Comparison of ENCODE assay signal across 15 mouse cellular contexts in genomic region chr5:134620457-134620856, GRCm38 (mm10).
"Had no signal": no experiment of that assay in that cellular context is flagged by ENCODE, and none has a peak within 500 bp of the region (broad histone marks: within the 10 kb centered on the region; RNA-seq: fewer than 3 reads in every experiment).

No protein-coding gene starts in this region.

- DNase-seq: kidney, postnatal 36 days; layer of hippocampus, postnatal 36 days; lung, embryonic 14.5 days; lung, postnatal 10 days; lung, postnatal 4 days; midbrain, embryonic 14.5 days; right cerebral cortex, adult 18-20 months; right cerebral cortex, postnatal 25 days; thymus, postnatal 4 days had no signal

- H3K4me1 ChIP-seq: limb, embryonic 15.5 days; midbrain, embryonic 10.5 days had no signal

- H3K4me3 ChIP-seq: limb, embryonic 15.5 days; liver, embryonic 12.5 days; midbrain, embryonic 10.5 days; myocyte; neural tube, embryonic 15.5 days had no signal

- H3K27ac ChIP-seq: kidney, postnatal 0 days; limb, embryonic 15.5 days; liver, embryonic 12.5 days; midbrain, embryonic 10.5 days; neural tube, embryonic 15.5 days had no signal

- H3K27me3 ChIP-seq: limb, embryonic 15.5 days; liver, embryonic 12.5 days; neural tube, embryonic 15.5 days had no signal

- H3K4me2 ChIP-seq: limb, embryonic 15.5 days; liver, embryonic 12.5 days; lung, embryonic 14.5 days; neural tube, embryonic 15.5 days had no signal

- H3K9ac ChIP-seq: limb, embryonic 15.5 days; liver, embryonic 12.5 days; lung, embryonic 14.5 days; neural tube, embryonic 15.5 days had no signal

- ATAC-seq: liver, embryonic 12.5 days had no signal

- H3K9me3 ChIP-seq: limb, embryonic 15.5 days; liver, embryonic 12.5 days; midbrain, embryonic 10.5 days; neural tube, embryonic 15.5 days had no signal
